Mouse (Mus musculus) adipocyte (in vitro differentiated cells): ENCODE data around the gene Gzma.

Experiments
- DNase-seq: peaks from one replicate; pipeline ENCODE4 v3.0.0-alpha.2; 2016; ENCODE audit warnings: low spot score

Gzma gene

GRCm38 (mm10) chr13:113046211-113046883 is 54.4 kb downstream of the Gzma start, which contains the start of gene Gpx8:
Gene Gpx8 (minus strand): TSS chr13:113046410.
- peak; percentile 76 for DNase-seq

DNA sequence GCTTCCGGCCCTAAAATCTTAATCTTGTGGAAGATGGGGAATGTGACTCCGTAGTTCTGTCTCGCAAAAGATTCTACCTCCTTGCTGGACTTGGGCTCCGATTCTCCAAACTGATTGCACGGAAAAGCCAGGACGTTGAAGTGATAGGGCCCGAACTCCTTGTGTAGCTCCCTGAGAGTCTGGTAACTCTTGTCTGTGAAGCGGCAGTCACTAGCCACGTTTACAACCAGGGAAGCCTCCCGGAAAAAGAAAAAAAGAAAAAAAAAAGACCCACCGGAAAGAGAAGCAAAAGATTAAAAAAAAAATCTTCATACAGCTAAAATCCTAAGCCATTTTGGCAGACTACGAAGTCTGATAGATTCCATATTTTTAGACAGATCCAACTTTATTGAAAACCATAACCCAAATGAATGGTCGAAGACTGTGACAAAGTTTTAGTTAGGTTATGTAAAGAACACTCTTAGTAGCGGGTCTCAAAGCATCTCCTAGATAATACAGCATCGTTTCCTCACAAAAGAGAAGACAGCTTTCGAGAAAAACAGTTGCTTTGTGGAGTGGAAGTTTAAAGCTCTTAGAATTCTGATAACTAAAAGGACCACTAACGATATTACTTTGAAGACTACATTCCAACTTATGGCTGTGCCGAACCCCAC is 55.2 kb downstream of the Gzma start:
- DNase-seq, result peak; percentile 32

- DNase-seq, result no peak
Measured at GRCm38 (mm10) chr13:113044876-113045275, 55.9 kb downstream of the Gzma start.
